Mouse (Mus musculus): ENCODE measurements around the gene Klhdc7b.

GRCm38 (mm10) chr15:89435878-89436277 is 51.2 kb downstream of the Klhdc7b start:
- TF ChIP-seq POLR2A (IDR thresholded peaks at IDR 0.05; ENCODE audit: insufficient read length, low read depth) (no peak), USF1 (IDR thresholded peaks at IDR 0.05; ENCODE audit: low read depth) (no peak), CEBPB (IDR thresholded peaks at IDR 0.05; ENCODE audit: insufficient read depth, poor library complexity, severe bottlenecking) (peak; percentile 64; the same call in 1 of the 2 replicates), MYOD1 (IDR thresholded peaks at IDR 0.05; ENCODE audit: control insufficient read depth in 1 of 3, insufficient read length in 2 of 3, low read depth in 2 of 3) (no peak), POLR2AphosphoS2 (IDR thresholded peaks at IDR 0.05; ENCODE audit: insufficient read length, low read depth) (no peak), MAX (IDR thresholded peaks at IDR 0.05; ENCODE audit: low read depth) (no peak), TCF12 (IDR thresholded peaks at IDR 0.05; ENCODE audit: insufficient read depth, poor library complexity, severe bottlenecking) (no peak), E2F4 (IDR thresholded peaks at IDR 0.05; ENCODE audit: insufficient read depth) (no peak), REST (IDR thresholded peaks at IDR 0.05; ENCODE audit: insufficient read depth, insufficient read length) (no peak)

Measured in myocyte (in vitro differentiated cells).